Mouse (Mus musculus) embryonic facial prominence, embryonic 10.5 days (tissue): Measurements from ENCODE around the gene Macrod2. TPM values are rescaled to one million over a fixed set of nuclear protein-coding genes. Genes with fewer than 3 reads are reported as not detected.
A peak's percentile ranks its signal among the peaks of the same experiment; 100 is the strongest.

Source experiments
- DNase-seq: peaks from one replicate; pipeline ENCODE4 v3.0.0-alpha.2; 2017; ENCODE audit warnings: low spot score
- H3K27ac ChIP-seq: fragments of 300-500 bp; sonication (generic); replicated peaks from 2 replicates; pipeline ENCODE4 v1.5.1; 2016; ENCODE audit warnings: mild to moderate bottlenecking
- H3K27me3 ChIP-seq: fragments of 300-500 bp; sonication (generic); replicated peaks from 2 replicates; pipeline ENCODE4 v1.6.1; 2016; ENCODE audit warnings: low read depth, mild to moderate bottlenecking; ENCODE audit not compliant: poor library complexity, severe bottlenecking
- H3K36me3 ChIP-seq: fragments of 300-500 bp; sonication (generic); replicated peaks from 2 replicates; pipeline ENCODE4 v1.6.1; 2016; ENCODE audit warnings: mild to moderate bottlenecking, moderate library complexity
- H3K4me1 ChIP-seq: fragments of 300-500 bp; sonication (generic); 2 replicates; pipeline ENCODE4 v1.6.1; 2016
- H3K4me3 ChIP-seq: fragments of 300-500 bp; sonication (generic); 2 replicates; pipeline ENCODE4 v1.5.1; 2016; ENCODE audit warnings: mild to moderate bottlenecking, moderate library complexity
- H3K9me3 ChIP-seq: fragments of 300-500 bp; sonication (generic); 2 replicates; pipeline ENCODE4 v1.6.1; 2016; ENCODE audit warnings: mild to moderate bottlenecking
- WGBS: fragments of 180-500 bp; shearing (Covaris S2); methylation state at CpG from one replicate; pipeline ENCODE4 v1.1.7; 2016; 5-methylcytosine and 5-hydroxymethylcytosine counted together
- polyA plus RNA-seq: library from polyadenylated mRNA; unstranded; fragments of >200 nt; fragmentation: Nextera tagmentation; extraction: Ambion mirVana; gene quantifications from 2 replicates; pipeline ENCODE4 v1.2.1, GENCODE M21; 2016

Gene Macrod2
- polyA plus RNA-seq, 1 experiment from 2014 or later: 25.8 TPM

- Histone ChIP-seq H3K9me3 (no peaks in the 10 kb centered on the region), H3K27ac (no peak overlapping the region), H3K4me1 (no peaks in the 10 kb centered on the region), H3K36me3 (no peaks in the 10 kb centered on the region), H3K27me3 (no peaks in the 10 kb centered on the region), H3K4me3 (no peak overlapping the region)
- WGBS: 60% methylated on average over 4 of the region's 4 CpGs
- no peak for DNase-seq
These were observed 1899.7 kb downstream of the Macrod2 start for GRCm38 (mm10) chr2:142294831-142295230.

- no peaks in the 10 kb centered on the region for H3K36me3 ChIP-seq
- peaks cover 7% of the 10 kb centered on the region; the same call in 1 of the 2 replicates for H3K4me1 ChIP-seq
- 22% methylated on average over 2 of the region's 2 CpGs for WGBS
These were observed 1908.2 kb downstream of the Macrod2 start for GRCm38 (mm10) chr2:142303098-142303911.

GRCm38 (mm10) chr2:142303912-142304182 is 1908.7 kb downstream of the Macrod2 start:
- 61% methylated on average over 2 of the region's 2 CpGs for WGBS
- H3K27ac ChIP-seq: peak overlapping the region; percentile 44

More at GRCm38 (mm10) chr2:142303098-142303911, 1908.2 kb downstream of the Macrod2 start:
- H3K4me3 ChIP-seq: no peak overlapping the region
- H3K27me3 ChIP-seq: no peaks in the 10 kb centered on the region
- H3K27ac ChIP-seq: peak overlapping the region; percentile 44; the same call in 1 of the 2 replicates
- peak; percentile 29 for DNase-seq
- H3K9me3 ChIP-seq: peaks cover 2% of the 10 kb centered on the region; the same call in 1 of the 2 replicates

GRCm38 (mm10) chr2:142323158-142323557 is 1928.0 kb downstream of the Macrod2 start:
- no peaks in the 10 kb centered on the region for H3K27me3 ChIP-seq
- H3K9me3 ChIP-seq: no peaks in the 10 kb centered on the region
- H3K4me1 ChIP-seq: no peaks in the 10 kb centered on the region
- no peak overlapping the region for H3K27ac ChIP-seq
- no peak for DNase-seq
- 77% methylated on average over 3 of the region's 3 CpGs for WGBS
- H3K36me3 ChIP-seq: no peaks in the 10 kb centered on the region
- H3K4me3 ChIP-seq: no peak overlapping the region

More at GRCm38 (mm10) chr2:142303912-142304182, 1908.7 kb downstream of the Macrod2 start:
- no peaks in the 10 kb centered on the region for H3K27me3 ChIP-seq
- peaks cover 7% of the 10 kb centered on the region; the same call in 1 of the 2 replicates for H3K4me1 ChIP-seq
- peaks cover 2% of the 10 kb centered on the region; the same call in 1 of the 2 replicates for H3K9me3 ChIP-seq
- peak; percentile 20 for DNase-seq
- H3K4me3 ChIP-seq: no peak overlapping the region
- no peaks in the 10 kb centered on the region for H3K36me3 ChIP-seq

GRCm38 (mm10) chr2:142326737-142327136 is 1931.6 kb downstream of the Macrod2 start:
- Histone ChIP-seq H3K4me1 (no peaks in the 10 kb centered on the region), H3K27me3 (peaks cover 4% of the 10 kb centered on the region; the same call in 1 of the 2 replicates), H3K27ac (no peak overlapping the region), H3K9me3 (no peaks in the 10 kb centered on the region), H3K4me3 (no peak overlapping the region), H3K36me3 (no peaks in the 10 kb centered on the region)
- no peak for DNase-seq
- 87% methylated on average over 3 of the region's 3 CpGs for WGBS

GRCm38 (mm10) chr2:142329761-142330160 is 1934.7 kb downstream of the Macrod2 start:
- H3K4me3 ChIP-seq: no peak overlapping the region
- no peaks in the 10 kb centered on the region for H3K36me3 ChIP-seq
- 78% methylated on average over 7 of the region's 7 CpGs for WGBS
- H3K9me3 ChIP-seq: no peaks in the 10 kb centered on the region
- H3K4me1 ChIP-seq: peaks cover 10% of the 10 kb centered on the region
- no peak overlapping the region for H3K27ac ChIP-seq
- DNase-seq: no peak
- H3K27me3 ChIP-seq: peaks cover 11% of the 10 kb centered on the region; the same call in 1 of the 2 replicates

GRCm38 (mm10) chr2:142334441-142335102 is 1939.5 kb downstream of the Macrod2 start:
- Histone ChIP-seq H3K27ac (peak overlapping the region; percentile 76), H3K9me3 (no peaks in the 10 kb centered on the region), H3K4me3 (peak overlapping the region; percentile 39), H3K36me3 (no peaks in the 10 kb centered on the region), H3K27me3 (peaks cover 43% of the 10 kb centered on the region), H3K4me1 (peaks cover 18% of the 10 kb centered on the region)
- peak; percentile 69 for DNase-seq
- 6% methylated on average over 7 of the region's 7 CpGs for WGBS

- Histone ChIP-seq H3K36me3 (no peaks in the 10 kb centered on the region), H3K4me1 (peaks cover 18% of the 10 kb centered on the region), H3K27ac (peak overlapping the region; percentile 76; the same call in 1 of the 2 replicates), H3K9me3 (no peaks in the 10 kb centered on the region), H3K4me3 (peak overlapping the region; percentile 39), H3K27me3 (peaks cover 51% of the 10 kb centered on the region)
- peak; percentile 15 for DNase-seq
- 25% methylated on average over 10 of the region's 10 CpGs for WGBS
These were observed 1940.2 kb downstream of the Macrod2 start for GRCm38 (mm10) chr2:142335103-142335999.

- no peaks in the 10 kb centered on the region for H3K4me1 ChIP-seq
- no peaks in the 10 kb centered on the region for H3K9me3 ChIP-seq
- peaks cover 25% of the 10 kb centered on the region for H3K27me3 ChIP-seq
- no peak for DNase-seq
- no peak overlapping the region for H3K4me3 ChIP-seq
- no peaks in the 10 kb centered on the region for H3K36me3 ChIP-seq
- H3K27ac ChIP-seq: no peak overlapping the region
- 40% methylated on average over 2 of the region's 2 CpGs for WGBS
These were observed 1948.9 kb downstream of the Macrod2 start for GRCm38 (mm10) chr2:142344021-142344420.

- no peaks in the 10 kb centered on the region for H3K36me3 ChIP-seq
- no peaks in the 10 kb centered on the region for H3K9me3 ChIP-seq
- no peaks in the 10 kb centered on the region for H3K4me1 ChIP-seq
- WGBS: 87% methylated on average over 2 of the region's 2 CpGs
- no peak overlapping the region for H3K4me3 ChIP-seq
- H3K27me3 ChIP-seq: peaks cover 18% of the 10 kb centered on the region
- no peak overlapping the region for H3K27ac ChIP-seq
- DNase-seq: no peak
These were observed 1949.6 kb downstream of the Macrod2 start for GRCm38 (mm10) chr2:142344758-142345157.

- Histone ChIP-seq H3K27ac (no peak overlapping the region), H3K36me3 (no peaks in the 10 kb centered on the region), H3K27me3 (no peaks in the 10 kb centered on the region), H3K9me3 (no peaks in the 10 kb centered on the region), H3K4me1 (no peaks in the 10 kb centered on the region), H3K4me3 (no peak overlapping the region)
- DNase-seq: no peak
These were observed 1954.7 kb downstream of the Macrod2 start for GRCm38 (mm10) chr2:142349805-142350204.

- Histone ChIP-seq H3K4me3 (no peak overlapping the region), H3K36me3 (no peaks in the 10 kb centered on the region), H3K9me3 (no peaks in the 10 kb centered on the region), H3K27ac (no peak overlapping the region), H3K4me1 (peaks cover 5% of the 10 kb centered on the region), H3K27me3 (no peaks in the 10 kb centered on the region)
- WGBS: 8% methylated on average over 5 of the region's 5 CpGs
- peak; percentile 32 for DNase-seq
These were observed 1967.8 kb downstream of the Macrod2 start for GRCm38 (mm10) chr2:142362888-142363287.
